Mouse (Mus musculus) intestine, embryonic 16.5 days (tissue): ENCODE measurements at regions not wholly inside any gene's neighbourhood (a gene's known extent, or its start where the extent isn't known, plus 50 kb on each side); places are given as distances from the start of the nearest gene placed in this dataset.

ENCODE experiments used
- ATAC-seq: fragments of 200-750 bp; cut with Nextera tagmentation; 2 replicates; pipeline ENCODE4 v1.8.0; 2017; ENCODE audit warnings: moderate TSS enrichment, moderate library complexity
- H3K27ac ChIP-seq: fragments of 300-500 bp; sonication (generic); 2 replicates; pipeline ENCODE4 v1.5.1; 2014; ENCODE audit warnings: mild to moderate bottlenecking, low read length
- H3K27me3 ChIP-seq: fragments of 300-500 bp; sonication (generic); replicated peaks from 2 replicates; pipeline ENCODE4 v1.6.1; 2014; ENCODE audit warnings: low read length, control low read depth, mixed read lengths; ENCODE audit not compliant: control insufficient read depth, insufficient read depth
- H3K36me3 ChIP-seq: fragments of 300-500 bp; sonication (generic); 2 replicates; pipeline ENCODE4 v1.6.1; 2014; ENCODE audit warnings: low read length, control low read depth; ENCODE audit not compliant: control insufficient read depth, insufficient read depth
- H3K4me1 ChIP-seq: fragments of 300-500 bp; sonication (generic); 2 replicates; pipeline ENCODE4 v1.6.1; 2014; ENCODE audit warnings: low read length, control low read depth, mixed read lengths; ENCODE audit not compliant: control insufficient read depth, insufficient read depth
- H3K4me2 ChIP-seq: fragments of 300-500 bp; sonication (generic); 2 replicates; pipeline ENCODE4 v1.6.1; 2014; ENCODE audit warnings: low read depth, low read length, control low read depth
- H3K4me3 ChIP-seq: fragments of 300-500 bp; sonication (generic); 2 replicates; pipeline ENCODE4 v1.5.1; 2014; ENCODE audit warnings: mild to moderate bottlenecking, low read length
- H3K9ac ChIP-seq: fragments of 300-500 bp; sonication (generic); 2 replicates; pipeline ENCODE4 v1.6.1; 2014; ENCODE audit warnings: low read depth, low read length
- H3K9me3 ChIP-seq: fragments of 300-500 bp; sonication (generic); 2 replicates; pipeline ENCODE4 v1.6.1; 2016; ENCODE audit warnings: low read length, control low read depth; ENCODE audit not compliant: control insufficient read depth
- WGBS: fragments of 180-500 bp; shearing (Covaris S2); extraction: QIAGEN DNeasy Blood & Tissue Kit; methylation state at CpG from one replicate; pipeline ENCODE4 v1.1.7; 2014; 5-methylcytosine and 5-hydroxymethylcytosine counted together

- no peak for ATAC-seq
- 80% methylated on average over 5 of the region's 5 CpGs for WGBS
- no peak overlapping the region for H3K9ac ChIP-seq
- no peaks in the 10 kb centered on the region for H3K36me3 ChIP-seq
- H3K27ac ChIP-seq = no peak overlapping the region
- no peaks in the 10 kb centered on the region for H3K9me3 ChIP-seq
- H3K4me2 ChIP-seq = no peak overlapping the region
- H3K4me1 ChIP-seq = no peaks in the 10 kb centered on the region
- H3K4me3 ChIP-seq = no peak overlapping the region
- H3K27me3 ChIP-seq = no peaks in the 10 kb centered on the region
These were observed 52.9 kb upstream of the Rnft1 start for GRCm38 (mm10) chr11:86431550-86431949.

DNA sequence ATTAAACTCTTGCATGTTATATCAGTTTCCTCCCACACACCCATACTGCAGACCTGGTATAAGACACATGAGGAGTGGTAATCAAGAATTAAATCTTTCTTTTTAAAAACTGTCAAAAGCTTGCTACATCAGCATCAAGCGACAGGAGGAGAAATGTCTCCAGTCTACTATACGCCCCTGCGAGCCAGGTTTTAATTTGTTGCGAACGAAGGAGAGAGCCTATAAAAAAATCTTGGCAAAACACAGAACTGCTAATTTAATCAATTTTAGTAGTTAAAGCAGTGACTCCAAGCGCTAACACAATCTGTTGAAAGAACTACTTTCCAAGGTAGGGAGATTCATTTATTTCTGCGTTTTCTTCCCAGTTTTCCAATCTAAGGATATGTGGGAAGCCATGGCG lies 50.4 kb upstream of the Rnft1 start:
- ATAC-seq = no peak

More for the DNA sequence above, 50.4 kb upstream of the Rnft1 start:
- H3K4me2 ChIP-seq = no peak overlapping the region
- H3K36me3 ChIP-seq = no peaks in the 10 kb centered on the region
- WGBS = 88% methylated on average over 8 of the region's 8 CpGs
- H3K27ac ChIP-seq = no peak overlapping the region
- no peak overlapping the region for H3K4me3 ChIP-seq
- H3K4me1 ChIP-seq = no peaks in the 10 kb centered on the region
- no peak overlapping the region for H3K9ac ChIP-seq
- no peaks in the 10 kb centered on the region for H3K9me3 ChIP-seq
- no peaks in the 10 kb centered on the region for H3K27me3 ChIP-seq
